Mouse (Mus musculus): Measurements from ENCODE around the gene Prkab1.

- TF ChIP-seq CTCF (IDR thresholded peaks at IDR 0.05; ENCODE audit: low read depth, low read length) (no peak), POLR2AphosphoS5 (IDR thresholded peaks at IDR 0.05; ENCODE audit: insufficient replicate concordance, low read depth, low read length) (no peak), GATA1 (IDR thresholded peaks at IDR 0.05; ENCODE audit: borderline replicate concordance, low read length) (no peak), TAL1 (conservative IDR thresholded peaks at IDR 0.05; ENCODE audit: low read depth, low read length) (no peak)
These were observed 11.8 kb downstream of the Prkab1 start for GRCm38 (mm10) chr5:116012503-116012902.
